Mouse (Mus musculus): ENCODE data around the gene Chn2. TPM values are rescaled to one million over a fixed set of nuclear protein-coding genes. Genes with fewer than 3 reads are reported as not detected.

Chn2 gene
- polyA plus RNA-seq, 1 experiment = 574 TPM

- Histone ChIP-seq H3K27ac (ENCODE audit: insufficient read depth, low read length) (no peak overlapping the region), H3K27me3 (ENCODE audit: control insufficient read depth, insufficient read depth, low read length) (no peaks in the 10 kb centered on the region), H3K4me3 (replicated peaks; ENCODE audit: insufficient read depth, low read depth, low read length) (no peak overlapping the region), H3K4me1 (ENCODE audit: control insufficient read depth, insufficient read depth, low read length) (peaks cover 5% of the 10 kb centered on the region; the same call in 1 of the 2 replicates)
- no peak for DNase-seq
- TF ChIP-seq CTCF (IDR thresholded peaks at IDR 0.05; ENCODE audit: borderline replicate concordance, insufficient read depth, low read depth, low read length) (no peak), POLR2A (IDR thresholded peaks at IDR 0.05; ENCODE audit: borderline replicate concordance, insufficient read depth, low read length) (no peak)
- WGBS = 88% methylated on average over 3 of the region's 3 CpGs
Measured at GRCm38 (mm10) chr6:54030776-54031175, 8.6 kb upstream of the Chn2 start.

- no peak for TF ChIP-seq POLR2A (IDR thresholded peaks at IDR 0.05; ENCODE audit: borderline replicate concordance, insufficient read depth, low read length)
- TF ChIP-seq CTCF (IDR thresholded peaks at IDR 0.05; ENCODE audit: borderline replicate concordance, insufficient read depth, low read depth, low read length) = peak; percentile 54
- H3K4me1 ChIP-seq (ENCODE audit: control insufficient read depth, insufficient read depth, low read length) = peaks cover 5% of the 10 kb centered on the region
- H3K4me3 ChIP-seq (replicated peaks; ENCODE audit: insufficient read depth, low read depth, low read length) = no peak overlapping the region
- H3K27me3 ChIP-seq (ENCODE audit: control insufficient read depth, insufficient read depth, low read length) = no peaks in the 10 kb centered on the region
- DNase-seq = peak; percentile 44 to 54
- 25% methylated on average over 9 of the region's 9 CpGs for WGBS
- no peak overlapping the region for H3K27ac ChIP-seq (ENCODE audit: insufficient read depth, low read length)
Measured at GRCm38 (mm10) chr6:54034471-54034870, 4.9 kb upstream of the Chn2 start.

GRCm38 (mm10) chr6:54035548-54035947 is 3.8 kb upstream of the Chn2 start:
- no peaks in the 10 kb centered on the region for H3K27me3 ChIP-seq (ENCODE audit: control insufficient read depth, insufficient read depth, low read length)
- H3K4me3 ChIP-seq (replicated peaks; ENCODE audit: insufficient read depth, low read depth, low read length) = no peak overlapping the region
- DNase-seq = no peak
- H3K4me1 ChIP-seq (ENCODE audit: control insufficient read depth, insufficient read depth, low read length) = peaks cover 5% of the 10 kb centered on the region
- H3K27ac ChIP-seq (ENCODE audit: insufficient read depth, low read length) = no peak overlapping the region
- 81% methylated on average over 3 of the region's 3 CpGs for WGBS
- TF ChIP-seq POLR2A (IDR thresholded peaks at IDR 0.05; ENCODE audit: borderline replicate concordance, insufficient read depth, low read length) (no peak), CTCF (IDR thresholded peaks at IDR 0.05; ENCODE audit: borderline replicate concordance, insufficient read depth, low read depth, low read length) (no peak)

GRCm38 (mm10) chr6:54038866-54039265 is 488 bp upstream of the Chn2 start:
- TF ChIP-seq CTCF (IDR thresholded peaks at IDR 0.05; ENCODE audit: borderline replicate concordance, insufficient read depth, low read depth, low read length) (no peak), POLR2A (IDR thresholded peaks at IDR 0.05; ENCODE audit: borderline replicate concordance, insufficient read depth, low read length) (no peak)
- Histone ChIP-seq H3K27ac (ENCODE audit: insufficient read depth, low read length) (peak overlapping the region; percentile 98), H3K4me3 (replicated peaks; ENCODE audit: insufficient read depth, low read depth, low read length) (peak overlapping the region; percentile 63), H3K4me1 (ENCODE audit: control insufficient read depth, insufficient read depth, low read length) (peaks cover 7% of the 10 kb centered on the region), H3K27me3 (ENCODE audit: control insufficient read depth, insufficient read depth, low read length) (no peaks in the 10 kb centered on the region)
- DNase-seq = peak in 1 of 2 experiments; percentile 68
- WGBS = 3% methylated on average over 10 of the region's 10 CpGs

GRCm38 (mm10) chr6:54039805-54040447 is 572 bp downstream of the Chn2 start:
- TF ChIP-seq CTCF (IDR thresholded peaks at IDR 0.05; ENCODE audit: borderline replicate concordance, insufficient read depth, low read depth, low read length) = no peak
- TF ChIP-seq POLR2A (IDR thresholded peaks at IDR 0.05; ENCODE audit: borderline replicate concordance, insufficient read depth, low read length) = peak; percentile 40
- Histone ChIP-seq H3K27me3 (ENCODE audit: control insufficient read depth, insufficient read depth, low read length) (no peaks in the 10 kb centered on the region), H3K27ac (ENCODE audit: insufficient read depth, low read length) (peak overlapping the region; percentile 98), H3K4me3 (replicated peaks; ENCODE audit: insufficient read depth, low read depth, low read length) (peak overlapping the region; percentile 63), H3K4me1 (ENCODE audit: control insufficient read depth, insufficient read depth, low read length) (peaks cover 2% of the 10 kb centered on the region; the same call in 1 of the 2 replicates)
- WGBS = under 1% methylated on average over 62 of the region's 62 CpGs
- DNase-seq = peak; percentile 80 to 85

GRCm38 (mm10) chr6:54040448-54040844 is 1.1 kb downstream of the Chn2 start:
- no peaks in the 10 kb centered on the region for H3K27me3 ChIP-seq (ENCODE audit: control insufficient read depth, insufficient read depth, low read length)
- no peak; the same call in 1 of the 2 replicates for TF ChIP-seq POLR2A (IDR thresholded peaks at IDR 0.05; ENCODE audit: borderline replicate concordance, insufficient read depth, low read length)
- TF ChIP-seq CTCF (IDR thresholded peaks at IDR 0.05; ENCODE audit: borderline replicate concordance, insufficient read depth, low read depth, low read length) = no peak
- 4% methylated on average over 9 of the region's 9 CpGs for WGBS
- DNase-seq = no peak
- H3K4me1 ChIP-seq (ENCODE audit: control insufficient read depth, insufficient read depth, low read length) = peaks cover 5% of the 10 kb centered on the region; the same call in 1 of the 2 replicates
- peak overlapping the region; percentile 63 for H3K4me3 ChIP-seq (replicated peaks; ENCODE audit: insufficient read depth, low read depth, low read length)
- peak overlapping the region; percentile 98 for H3K27ac ChIP-seq (ENCODE audit: insufficient read depth, low read length)

- peak overlapping the region; percentile 63 for H3K4me3 ChIP-seq (replicated peaks; ENCODE audit: insufficient read depth, low read depth, low read length)
- peak; percentile 54 to 67 for DNase-seq
- H3K4me1 ChIP-seq (ENCODE audit: control insufficient read depth, insufficient read depth, low read length) = peaks cover 11% of the 10 kb centered on the region; the same call in 1 of the 2 replicates
- TF ChIP-seq CTCF (IDR thresholded peaks at IDR 0.05; ENCODE audit: borderline replicate concordance, insufficient read depth, low read depth, low read length) (no peak), POLR2A (IDR thresholded peaks at IDR 0.05; ENCODE audit: borderline replicate concordance, insufficient read depth, low read length) (peak; percentile 30; the same call in 1 of the 2 replicates)
- H3K27ac ChIP-seq (ENCODE audit: insufficient read depth, low read length) = peak overlapping the region; percentile 98
- no peaks in the 10 kb centered on the region for H3K27me3 ChIP-seq (ENCODE audit: control insufficient read depth, insufficient read depth, low read length)
- 12% methylated on average over 13 of the region's 13 CpGs for WGBS
Measured at GRCm38 (mm10) chr6:54041386-54042043, 2.2 kb downstream of the Chn2 start.

All from cerebellum, adult 2 months (tissue).